Mouse (Mus musculus) adrenal gland, postnatal 4 days (tissue): Measurements from ENCODE around the gene St8sia1. TPM values are rescaled to one million over a fixed set of nuclear protein-coding genes. Genes with fewer than 3 reads are reported as not detected.

Experiments used
- DNase-seq, 2 experiments: peaks; one replicate each; pipeline ENCODE4 v3.0.0; 2021 to 2022; ENCODE audit warnings: low spot score in 2 of 2, mixed read lengths in 2 of 2
- total RNA-seq, 2 experiments: library from RNA; stranded (reverse); gene quantifications; 2 replicates each; pipeline ENCODE4 v1.2.3; 2021

The St8sia1 gene
- total RNA-seq, 2 experiments from 2014 or later: 4.3 to 5.3 TPM

- DNase-seq: no peak
These were observed 169.2 kb downstream of the St8sia1 start for GRCm38 (mm10) chr6:142795087-142795486.

GRCm38 (mm10) chr6:142793468-142793867 is 170.8 kb downstream of the St8sia1 start:
- DNase-seq: no peak

- DNase-seq: no peak
These were observed 171.8 kb downstream of the St8sia1 start for GRCm38 (mm10) chr6:142792241-142792968.

GRCm38 (mm10) chr6:142789736-142790135 is 174.5 kb downstream of the St8sia1 start:
- DNase-seq: no peak

GRCm38 (mm10) chr6:142788042-142788987 is 175.9 kb downstream of the St8sia1 start:
- DNase-seq: no peak

GRCm38 (mm10) chr6:142786106-142786505 is 178.1 kb downstream of the St8sia1 start:
- no peak for DNase-seq

- DNase-seq: no peak
These were observed 178.9 kb downstream of the St8sia1 start for GRCm38 (mm10) chr6:142785343-142785742.

GRCm38 (mm10) chr6:142781286-142781685 is 183.0 kb downstream of the St8sia1 start:
- no peak for DNase-seq

- no peak for DNase-seq
These were observed 183.6 kb downstream of the St8sia1 start for GRCm38 (mm10) chr6:142780574-142781033.

- no peak for DNase-seq
These were observed 184.3 kb downstream of the St8sia1 start for GRCm38 (mm10) chr6:142779812-142780573.

- no peak for DNase-seq
These were observed 185.0 kb downstream of the St8sia1 start for GRCm38 (mm10) chr6:142779045-142779811.

- DNase-seq: no peak
These were observed 187.3 kb downstream of the St8sia1 start for GRCm38 (mm10) chr6:142776935-142777334.

- DNase-seq: no peak
These were observed 190.7 kb downstream of the St8sia1 start for GRCm38 (mm10) chr6:142773566-142773965.

GRCm38 (mm10) chr6:142771643-142772042 is 192.6 kb downstream of the St8sia1 start:
- no peak for DNase-seq

Other genes with a start within 250 kb of the St8sia1 start
- gene Cmas, start 207.8 kb downstream of the St8sia1 start, total RNA-seq: 10 to 100 TPM; 46.3 to 51.1 TPM
- gene Sult6b2, start 159.9 kb downstream of the St8sia1 start, total RNA-seq: not detected
- gene C2cd5, start 135.7 kb upstream of the St8sia1 start, total RNA-seq: 10 to 100 TPM; 33.6 to 37.2 TPM
- 100 to 1,000 TPM; 102 to 108 TPM for gene Etnk1, start 202.8 kb upstream of the St8sia1 start, total RNA-seq